Mouse (Mus musculus) hindbrain, embryonic 16.5 days (tissue): ENCODE measurements at regions not wholly inside any gene's neighbourhood (a gene's known extent, or its start where the extent isn't known, plus 50 kb on each side); places are given as distances from the start of the nearest gene placed in this dataset.
A peak's percentile ranks its signal among the peaks of the same experiment; 100 is the strongest.
"Not testable (repeated sequence)": the region's sequence is repeated elsewhere in the genome, so short reads cannot be mapped to it uniquely, and the experiment has no call there.

ENCODE experiments used
- ATAC-seq: fragments of 200-750 bp; cut with Nextera tagmentation; 2 replicates; pipeline ENCODE4 v1.8.0; 2017; ENCODE audit warnings: moderate TSS enrichment, moderate library complexity
- H3K27ac ChIP-seq: fragments of 300-500 bp; sonication (generic); 2 replicates; pipeline ENCODE4 v1.5.1; 2014; ENCODE audit warnings: low read depth, mild to moderate bottlenecking, control low read depth, low read length, moderate library complexity
- H3K27me3 ChIP-seq: fragments of 300-500 bp; sonication (generic); replicated peaks from 2 replicates; pipeline ENCODE4 v1.6.1; 2014; ENCODE audit warnings: low read length; ENCODE audit not compliant: control insufficient read depth, insufficient read depth
- H3K36me3 ChIP-seq: fragments of 300-500 bp; sonication (generic); 2 replicates; pipeline ENCODE4 v1.6.1; 2014; ENCODE audit warnings: mild to moderate bottlenecking, low read length, moderate library complexity, mixed read lengths; ENCODE audit not compliant: control insufficient read depth, insufficient read depth
- H3K4me1 ChIP-seq: fragments of 300-500 bp; sonication (generic); 2 replicates; pipeline ENCODE4 v1.6.1; 2014; ENCODE audit warnings: low read depth, low read length; ENCODE audit not compliant: control insufficient read depth, insufficient read depth
- H3K4me2 ChIP-seq: fragments of 300-500 bp; sonication (generic); 2 replicates; pipeline ENCODE4 v1.6.1; 2014; ENCODE audit warnings: mild to moderate bottlenecking, low read length, control low read depth, moderate library complexity
- H3K4me3 ChIP-seq: fragments of 300-500 bp; sonication (generic); 2 replicates; pipeline ENCODE4 v1.5.1; 2014; ENCODE audit warnings: mild to moderate bottlenecking, low read length, control low read depth, moderate library complexity
- H3K9ac ChIP-seq: fragments of 300-500 bp; sonication (generic); 2 replicates; pipeline ENCODE4 v1.6.1; 2014; ENCODE audit warnings: low read depth, mild to moderate bottlenecking, control low read depth, low read length, moderate library complexity
- H3K9me3 ChIP-seq: fragments of 300-500 bp; sonication (generic); 2 replicates; pipeline ENCODE4 v1.6.1; 2014; ENCODE audit warnings: mild to moderate bottlenecking, low read length, moderate library complexity; ENCODE audit not compliant: control insufficient read depth
- WGBS: fragments of 180-500 bp; shearing (Covaris S2); extraction: QIAGEN DNeasy Blood & Tissue Kit; methylation state at CpG from one replicate; pipeline ENCODE4 v1.1.7; 2014; 5-methylcytosine and 5-hydroxymethylcytosine counted together

GRCm38 (mm10) chr6:117756176-117756575 is 84.8 kb upstream of the Zfp637 start:
- no peak for ATAC-seq
- WGBS, result 50% methylated on average over 9 of the region's 9 CpGs

DNA sequence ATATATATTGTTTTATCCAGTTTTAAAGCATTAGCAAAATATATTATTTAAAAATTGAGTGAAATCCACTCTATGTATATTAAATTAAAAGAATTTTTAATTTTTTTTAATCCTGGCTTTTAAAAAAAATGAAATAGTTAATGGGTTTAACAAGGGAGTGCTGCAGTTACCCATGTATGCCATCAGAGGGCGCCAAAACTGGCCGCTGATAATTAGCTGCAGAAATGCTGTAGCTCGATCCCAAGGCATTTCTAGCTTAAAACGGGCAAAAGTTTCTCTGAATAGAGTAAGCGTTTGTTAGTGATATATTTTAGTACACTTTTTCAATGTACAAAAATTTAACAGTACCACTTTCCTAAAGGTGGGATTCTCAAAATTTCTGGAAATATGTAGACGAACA is 82.5 kb upstream of the Zfp637 start:
- H3K36me3 ChIP-seq, H3K9ac ChIP-seq, H3K27me3 ChIP-seq, H3K4me2 ChIP-seq, H3K27ac ChIP-seq, H3K9me3 ChIP-seq, H3K4me3 ChIP-seq, ATAC-seq, H3K4me1 ChIP-seq: not testable (repeated sequence)
- WGBS, result 18% methylated on average over 6 of the region's 6 CpGs

More at GRCm38 (mm10) chr6:117756176-117756575, 84.8 kb upstream of the Zfp637 start:
- Histone ChIP-seq H3K36me3 (no peaks in the 10 kb centered on the region), H3K9me3 (no peaks in the 10 kb centered on the region), H3K4me1 (no peaks in the 10 kb centered on the region), H3K27me3 (no peaks in the 10 kb centered on the region), H3K4me3 (no peak overlapping the region), H3K9ac (no peak overlapping the region), H3K4me2 (no peak overlapping the region), H3K27ac (no peak overlapping the region)

- ATAC-seq, result no peak
- H3K9ac ChIP-seq, result no peak overlapping the region
- H3K36me3 ChIP-seq, result no peaks in the 10 kb centered on the region
- H3K27me3 ChIP-seq, result no peaks in the 10 kb centered on the region
- H3K4me1 ChIP-seq, result no peaks in the 10 kb centered on the region
- H3K4me2 ChIP-seq, result no peak overlapping the region
- H3K27ac ChIP-seq, result no peak overlapping the region
- no peak overlapping the region for H3K4me3 ChIP-seq
- 85% methylated on average over 7 of the region's 7 CpGs for WGBS
- H3K9me3 ChIP-seq, result no peaks in the 10 kb centered on the region
Measured at GRCm38 (mm10) chr6:117771506-117771905, 69.5 kb upstream of the Zfp637 start.

DNA sequence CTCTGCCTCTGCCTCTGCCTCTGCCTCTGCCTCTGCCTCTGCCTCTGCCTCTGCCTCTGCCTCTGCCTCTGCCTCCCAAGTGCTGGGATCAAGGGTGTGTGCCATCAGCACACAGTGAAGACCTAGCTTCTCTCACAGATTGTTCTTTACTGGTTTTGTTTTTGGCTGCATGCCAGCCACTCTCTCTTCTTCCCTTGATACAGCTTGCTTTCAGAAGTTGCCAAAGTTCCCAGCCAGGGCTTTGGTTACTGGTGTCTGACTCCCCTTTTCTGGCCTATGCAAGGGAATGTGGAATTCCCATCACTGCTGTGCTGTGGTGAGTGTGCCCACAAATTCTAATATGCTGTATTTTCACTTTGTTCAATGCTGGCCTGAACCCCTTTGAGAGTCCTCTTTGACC is 68.6 kb upstream of the Zfp637 start:
- H3K27ac ChIP-seq, result no peak overlapping the region
- H3K9me3 ChIP-seq, result no peaks in the 10 kb centered on the region
- no peaks in the 10 kb centered on the region for H3K4me1 ChIP-seq
- no peak overlapping the region for H3K9ac ChIP-seq
- 0 out of 2 replicates have a peak, but pooled peaks have one; percentile 30 for ATAC-seq
- H3K4me2 ChIP-seq, result no peak overlapping the region
- H3K4me3 ChIP-seq, result no peak overlapping the region
- H3K27me3 ChIP-seq, result no peaks in the 10 kb centered on the region
- H3K36me3 ChIP-seq, result no peaks in the 10 kb centered on the region

- ATAC-seq, result peak; percentile 84
- Histone ChIP-seq H3K36me3 (no peaks in the 10 kb centered on the region), H3K27ac (peak overlapping the region; percentile 48; the same call in 1 of the 2 replicates), H3K9ac (no peak overlapping the region), H3K9me3 (no peaks in the 10 kb centered on the region), H3K4me3 (no peak overlapping the region), H3K4me1 (no peaks in the 10 kb centered on the region), H3K4me2 (no peak overlapping the region), H3K27me3 (no peaks in the 10 kb centered on the region)
- WGBS, result 71% methylated on average over 11 of the region's 11 CpGs
Measured at GRCm38 (mm10) chr6:117775304-117776050, 65.5 kb upstream of the Zfp637 start.

DNA sequence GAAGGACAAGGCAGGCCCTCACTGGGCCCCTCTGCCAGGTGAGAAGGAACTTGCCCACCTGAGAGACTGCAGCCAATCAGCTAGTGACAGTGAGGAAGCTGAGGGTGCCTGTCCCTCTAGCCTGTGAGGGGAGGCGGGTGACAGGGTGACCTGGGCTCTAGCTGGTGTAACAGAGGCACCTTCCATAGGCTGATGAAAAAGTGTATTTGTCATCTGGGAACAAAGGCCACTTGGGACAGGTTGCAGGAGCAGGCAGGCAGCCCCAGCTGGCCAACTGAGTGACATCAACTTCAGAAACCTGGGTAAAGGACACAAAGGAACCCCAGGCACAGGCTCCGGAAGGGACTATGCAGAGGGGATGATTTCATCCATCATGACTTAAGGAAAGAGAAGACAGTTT is 63.0 kb upstream of the Zfp637 start:
- H3K9ac ChIP-seq, result no peak overlapping the region; the same call in 1 of the 2 replicates
- H3K4me3 ChIP-seq, result no peak overlapping the region
- WGBS, result 74% methylated on average over 2 of the region's 2 CpGs
- H3K4me2 ChIP-seq, result no peak overlapping the region
- no peaks in the 10 kb centered on the region for H3K9me3 ChIP-seq
- no peaks in the 10 kb centered on the region for H3K4me1 ChIP-seq
- ATAC-seq, result no peak
- no peak overlapping the region for H3K27ac ChIP-seq
- H3K36me3 ChIP-seq, result no peaks in the 10 kb centered on the region
- H3K27me3 ChIP-seq, result no peaks in the 10 kb centered on the region

DNA sequence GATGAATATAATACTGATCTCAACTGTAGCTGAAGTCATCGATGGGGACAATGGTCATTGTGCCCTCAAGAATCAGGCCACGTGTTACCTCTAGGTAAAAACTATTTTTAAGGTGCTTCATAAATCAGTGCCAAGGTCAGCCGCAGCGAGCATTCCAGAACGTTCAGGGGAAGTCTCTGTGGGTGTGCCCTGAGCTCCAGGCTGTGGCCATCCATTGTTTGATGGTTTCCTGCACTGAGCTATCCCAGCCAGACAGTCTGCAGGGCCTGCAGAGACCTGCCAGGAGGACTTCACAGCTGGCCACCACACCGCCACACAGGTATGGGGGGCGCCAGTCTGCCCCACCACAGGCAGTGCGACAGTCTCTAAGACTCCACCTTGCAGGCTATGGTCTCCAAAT is 62.5 kb upstream of the Zfp637 start:
- no peak overlapping the region for H3K4me3 ChIP-seq
- no peak overlapping the region for H3K9ac ChIP-seq
- no peaks in the 10 kb centered on the region for H3K27me3 ChIP-seq
- H3K4me1 ChIP-seq, result no peaks in the 10 kb centered on the region
- no peak overlapping the region for H3K27ac ChIP-seq
- 78% methylated on average over 8 of the region's 8 CpGs for WGBS
- ATAC-seq, result no peak
- H3K4me2 ChIP-seq, result no peak overlapping the region
- no peaks in the 10 kb centered on the region for H3K36me3 ChIP-seq
- no peaks in the 10 kb centered on the region for H3K9me3 ChIP-seq

DNA sequence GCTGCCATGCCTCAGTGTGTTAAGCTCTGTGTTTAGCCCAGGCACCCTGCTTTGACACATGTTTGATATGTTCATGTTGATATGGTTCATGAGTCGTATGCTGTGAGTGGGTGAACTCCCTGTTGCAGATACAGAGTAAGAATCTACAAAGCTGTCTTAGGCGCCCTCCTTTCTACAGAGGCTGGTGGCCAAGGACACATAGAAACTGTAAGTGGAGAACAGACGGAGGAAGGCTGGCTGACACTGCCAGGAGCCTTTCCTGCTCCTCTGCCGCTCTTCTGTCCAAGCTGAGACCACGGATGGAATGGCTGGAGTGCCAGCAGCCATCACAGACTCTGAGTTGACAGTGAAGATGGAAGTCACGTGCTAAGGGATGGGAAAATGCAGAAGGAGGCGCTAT is 62.0 kb upstream of the Zfp637 start:
- WGBS, result 88% methylated on average over 7 of the region's 7 CpGs
- Histone ChIP-seq H3K4me2 (no peak overlapping the region), H3K4me3 (no peak overlapping the region), H3K4me1 (no peaks in the 10 kb centered on the region), H3K27ac (no peak overlapping the region), H3K36me3 (no peaks in the 10 kb centered on the region), H3K9me3 (no peaks in the 10 kb centered on the region), H3K27me3 (no peaks in the 10 kb centered on the region), H3K9ac (no peak overlapping the region)
- no peak for ATAC-seq

- no peak overlapping the region for H3K4me2 ChIP-seq
- H3K27me3 ChIP-seq, result no peaks in the 10 kb centered on the region
- no peaks in the 10 kb centered on the region for H3K9me3 ChIP-seq
- WGBS, result 81% methylated on average over 12 of the region's 12 CpGs
- H3K4me3 ChIP-seq, result no peak overlapping the region
- no peak overlapping the region for H3K27ac ChIP-seq
- no peaks in the 10 kb centered on the region for H3K4me1 ChIP-seq
- no peak for ATAC-seq
- no peak overlapping the region for H3K9ac ChIP-seq
- H3K36me3 ChIP-seq, result no peaks in the 10 kb centered on the region
Measured at GRCm38 (mm10) chr6:117788580-117789540, 52.1 kb upstream of the Zfp637 start.
